Mouse (Mus musculus) megakaryocyte, embryonic 14.5 days (primary cell): ENCODE measurements at regions not wholly inside any gene's neighbourhood (a gene's known extent, or its start where the extent isn't known, plus 50 kb on each side); places are given as distances from the start of the nearest gene placed in this dataset.

Experiments used
- FLI1 ChIP-seq: IDR thresholded peaks from 2 replicates; pipeline ENCODE4 v1.6.1; 2012; ENCODE audit warnings: low read length, inconsistent platforms, mixed read lengths
- GATA1 ChIP-seq: IDR thresholded peaks from 3 replicates; pipeline ENCODE4 v1.6.1; 2012; ENCODE audit warnings: mixed read lengths, low read length, inconsistent platforms, borderline replicate concordance

GRCm38 (mm10) chr7:136477135-136477534 is 417.3 kb upstream of the Mgmt start:
- no peak for TF ChIP-seq FLI1
- no peak for TF ChIP-seq GATA1
